Comparison of ENCODE assay signal across 8 mouse cellular contexts in genomic region chr1:155811995-155812580, GRCm38 (mm10). TPM values are rescaled to one million over a fixed set of nuclear protein-coding genes. Genes with fewer than 3 reads are reported as not detected.
DNase-seq lines count a peak whose midpoint lies in the region; ATAC-seq and TF ChIP-seq lines count a peak whose summit lies in the region.

No protein-coding gene starts in this region.

- H3K27ac ChIP-seq in embryonic facial prominence, embryonic 14.5 days (replicated peaks; ENCODE audit: low read depth, low read length), result peak overlapping the region; percentile 70; the same call in 1 of the 2 replicates
- no peak overlapping the region for H3K27ac ChIP-seq in limb, embryonic 11.5 days (replicated peaks; ENCODE audit: low read depth, low read length)
- H3K27ac ChIP-seq in neural tube, embryonic 13.5 days (replicated peaks), result peak overlapping the region; percentile 65

- 2% methylated on average over 22 of the region's 22 CpGs for WGBS in lung, adult 2 months
- 6% methylated on average over 15 of the region's 22 CpGs for WGBS in embryonic facial prominence, embryonic 14.5 days
- 5% methylated on average over 22 of the region's 22 CpGs for WGBS in limb, embryonic 11.5 days
- WGBS in neural tube, embryonic 13.5 days, result 4% methylated on average over 22 of the region's 22 CpGs

- TF ChIP-seq CTCF in lung, adult 2 months (IDR thresholded peaks at IDR 0.05; ENCODE audit: insufficient read depth, low read length), result no peak

- TF ChIP-seq POLR2A in lung, adult 2 months (IDR thresholded peaks at IDR 0.05; ENCODE audit: borderline replicate concordance, extremely low read depth, low read depth, low read length), result no peak

- peak overlapping the region; percentile 81 for H3K4me2 ChIP-seq in embryonic facial prominence, embryonic 14.5 days (ENCODE audit: low read depth, low read length)
- peak overlapping the region; percentile 76 for H3K4me2 ChIP-seq in limb, embryonic 11.5 days (ENCODE audit: low read depth, severe bottlenecking)
- H3K4me2 ChIP-seq in neural tube, embryonic 13.5 days, result peak overlapping the region; percentile 72

- peak; percentile 16 for ATAC-seq in embryonic facial prominence, embryonic 14.5 days (ENCODE audit: low read depth)
- ATAC-seq in limb, embryonic 11.5 days (ENCODE audit: insufficient number of reproducible peaks, low FRiP score, low TSS enrichment, low read depth), result no peak
- ATAC-seq in neural tube, embryonic 13.5 days (ENCODE audit: low read depth), result peak; percentile 2; the same call in 1 of the 2 replicates

- H3K9ac ChIP-seq in embryonic facial prominence, embryonic 14.5 days (ENCODE audit: low read depth, low read length), result peak overlapping the region; percentile 74
- peak overlapping the region; percentile 74 for H3K9ac ChIP-seq in limb, embryonic 11.5 days (ENCODE audit: low read length)
- H3K9ac ChIP-seq in neural tube, embryonic 13.5 days, result peak overlapping the region; percentile 78

- H3K36me3 ChIP-seq in embryonic facial prominence, embryonic 14.5 days (ENCODE audit: control insufficient read depth, insufficient read depth, low read length), result no peaks in the 10 kb centered on the region
- no peaks in the 10 kb centered on the region for H3K36me3 ChIP-seq in limb, embryonic 11.5 days (ENCODE audit: control insufficient read depth, insufficient read depth, low read length)
- H3K36me3 ChIP-seq in neural tube, embryonic 13.5 days, result no peaks in the 10 kb centered on the region

- no peaks in the 10 kb centered on the region for H3K27me3 ChIP-seq in embryonic facial prominence, embryonic 14.5 days (replicated peaks; ENCODE audit: control insufficient read depth, insufficient read depth, low read length)
- no peaks in the 10 kb centered on the region for H3K27me3 ChIP-seq in limb, embryonic 11.5 days (ENCODE audit: control insufficient read depth, insufficient read depth, low read length)
- peaks cover 7% of the 10 kb centered on the region; the same call in 1 of the 2 replicates for H3K27me3 ChIP-seq in neural tube, embryonic 13.5 days

- DNase-seq in lung, adult 2 months, result no peak
- DNase-seq in lung, adult 18-20 months, result no peak
- DNase-seq in embryonic facial prominence, embryonic 14.5 days (ENCODE audit: low spot score), result peak; percentile 22
- no peak for DNase-seq in limb, embryonic 11.5 days (ENCODE audit: low spot score)
- no peak for DNase-seq in right cerebral cortex, adult 18-20 months
- no peak for DNase-seq in cerebellum, postnatal 14 days
- DNase-seq in urinary bladder, postnatal 4 days (ENCODE audit: low spot score in 2 of 2), result no peak

- peak overlapping the region; percentile 99 for H3K4me3 ChIP-seq in lung, adult 2 months (replicated peaks; ENCODE audit: extremely low read depth, low read depth, low read length)
- H3K4me3 ChIP-seq in embryonic facial prominence, embryonic 14.5 days (ENCODE audit: low read depth, low read length), result peak overlapping the region; percentile 82
- peak overlapping the region; percentile 67 for H3K4me3 ChIP-seq in limb, embryonic 11.5 days (ENCODE audit: low read depth, low read length)
- peak overlapping the region; percentile 80 for H3K4me3 ChIP-seq in neural tube, embryonic 13.5 days

- H3K9me3 ChIP-seq in embryonic facial prominence, embryonic 14.5 days (ENCODE audit: control insufficient read depth, low read length), result no peaks in the 10 kb centered on the region
- H3K9me3 ChIP-seq in limb, embryonic 11.5 days (ENCODE audit: control insufficient read depth, low read length), result no peaks in the 10 kb centered on the region
- no peaks in the 10 kb centered on the region for H3K9me3 ChIP-seq in neural tube, embryonic 13.5 days

- peaks cover 12% of the 10 kb centered on the region; the same call in 1 of the 2 replicates for H3K4me1 ChIP-seq in lung, adult 2 months (ENCODE audit: control insufficient read depth, insufficient read depth, low read length)
- H3K4me1 ChIP-seq in embryonic facial prominence, embryonic 14.5 days (ENCODE audit: control insufficient read depth, insufficient read depth, low read length), result peaks cover 27% of the 10 kb centered on the region
- peaks cover 2% of the 10 kb centered on the region; the same call in 1 of the 2 replicates for H3K4me1 ChIP-seq in limb, embryonic 11.5 days (ENCODE audit: control insufficient read depth, insufficient read depth, low read length)
- peaks cover 29% of the 10 kb centered on the region for H3K4me1 ChIP-seq in neural tube, embryonic 13.5 days (replicated peaks)

RNA-seq across cellular contexts. Expression of gene Qsox1, which starts 0.6 kb away (rescaled TPM):
- polyA plus RNA-seq in lung, adult 2 months (2012; rRNA removed), result 170 and 171 TPM in 2 replicates
- 13.1 and 15.6 TPM in 2 replicates for polyA plus RNA-seq in embryonic facial prominence, embryonic 14.5 days (2014; fragmentation: Nextera tagmentation; extraction: Ambion mirVana)
- 7.6 and 7.7 TPM in 2 replicates for polyA plus RNA-seq in limb, embryonic 11.5 days (2014; fragmentation: Nextera tagmentation; extraction: Ambion mirVana)
- 16.7 and 19.4 TPM in 2 replicates for polyA plus RNA-seq in neural tube, embryonic 13.5 days (2015; fragmentation: Nextera tagmentation; extraction: Ambion mirVana)
